In genomic region chr4:45673081-45673819, GRCm38 (mm10) we compare ENCODE assay signal across 11 mouse cellular contexts.
DNase-seq lines count a peak whose midpoint lies in the region; ATAC-seq lines count a peak whose summit lies in the region.
"Had no signal": no experiment of that assay in that cellular context is flagged by ENCODE, and none has a peak within 500 bp of the region (broad histone marks: within the 10 kb centered on the region; RNA-seq: fewer than 3 reads in every experiment).

No protein-coding gene starts in this region.

- peaks cover 23% of the 10 kb centered on the region for H3K4me1 ChIP-seq in midbrain, embryonic 13.5 days (replicated peaks)
- H3K4me1 ChIP-seq in midbrain, embryonic 10.5 days: peaks cover 22% of the 10 kb centered on the region

- H3K27me3 ChIP-seq in midbrain, embryonic 13.5 days: 0 out of 2 replicates have a peak, but pooled peaks cover 9% of the 10 kb centered on the region
- H3K27me3 ChIP-seq in midbrain, embryonic 10.5 days (ENCODE audit: low read depth, poor library complexity, severe bottlenecking): peaks cover 27% of the 10 kb centered on the region; the same call in 1 of the 2 replicates

- H3K9me3 ChIP-seq in midbrain, embryonic 13.5 days: no peaks in the 10 kb centered on the region
- no peaks in the 10 kb centered on the region for H3K9me3 ChIP-seq in midbrain, embryonic 10.5 days (replicated peaks)
- H3K9me3 ChIP-seq: heart, embryonic 13.5 days had no signal

- DNase-seq in midbrain, embryonic 10.5 days (ENCODE audit: low spot score): no peak
- DNase-seq in frontal cortex, postnatal 14 days (ENCODE audit: low spot score in 2 of 2): peak; percentile 22 to 31
- DNase-seq in left cerebral cortex, adult 18-20 months (ENCODE audit: low spot score in 2 of 2): peak; percentile 15 to 52
- DNase-seq in telencephalon, adult 2 months (ENCODE audit: low read depth, low spot score): peak; percentile 45
- DNase-seq in urinary bladder, postnatal 36 days (ENCODE audit: low spot score in 2 of 2): no peak
- no peak for DNase-seq in thymus, adult 18-20 months
- DNase-seq: cerebellum, adult 11-12 months; lung, adult 2 months had no signal

- peak overlapping the region; percentile 35; the same call in 1 of the 2 replicates for H3K27ac ChIP-seq in midbrain, embryonic 13.5 days
- H3K27ac ChIP-seq in midbrain, embryonic 10.5 days (replicated peaks): no peak overlapping the region
- H3K27ac ChIP-seq: heart, embryonic 13.5 days had no signal

- 51% methylated on average over 16 of the region's 16 CpGs for WGBS in midbrain, embryonic 13.5 days
- WGBS in midbrain, embryonic 10.5 days: 73% methylated on average over 16 of the region's 16 CpGs

- no peak overlapping the region for H3K9ac ChIP-seq in midbrain, embryonic 13.5 days (replicated peaks)
- H3K9ac ChIP-seq: heart, embryonic 13.5 days had no signal

- H3K36me3 ChIP-seq in midbrain, embryonic 13.5 days: no peaks in the 10 kb centered on the region
- no peaks in the 10 kb centered on the region for H3K36me3 ChIP-seq in midbrain, embryonic 10.5 days
- H3K36me3 ChIP-seq: heart, embryonic 13.5 days had no signal

- no peak overlapping the region for H3K4me3 ChIP-seq in midbrain, embryonic 13.5 days (replicated peaks)
- no peak overlapping the region for H3K4me3 ChIP-seq in midbrain, embryonic 10.5 days
- H3K4me3 ChIP-seq: heart, embryonic 13.5 days had no signal

- H3K4me2 ChIP-seq in midbrain, embryonic 13.5 days (replicated peaks): no peak overlapping the region
- H3K4me2 ChIP-seq: heart, embryonic 13.5 days had no signal

- ATAC-seq in midbrain, embryonic 13.5 days: 0 out of 2 replicates have a peak, but pooled peaks have one; percentile 56
- ATAC-seq: intestine, postnatal 0 days had no signal

Comparison
In these comparisons a context has a peak if more than half of its experiments do, and no peak if none do; other contexts are left out.
1. DNase-seq: peak in frontal cortex, postnatal 14 days (2 of 2), left cerebral cortex, adult 18-20 months (2 of 2) and telencephalon, adult 2 months (single experiment); none in midbrain, embryonic 10.5 days (single experiment), urinary bladder, postnatal 36 days (0 of 2) and thymus, adult 18-20 months (0 of 2).